Mouse (Mus musculus) heart, embryonic 10.5 days (tissue): ENCODE data around the gene Vps8. TPM values are rescaled to one million over a fixed set of nuclear protein-coding genes. Genes with fewer than 3 reads are reported as not detected.

ENCODE experiments used
- DNase-seq: peaks from one replicate; pipeline ENCODE4 v3.0.0-alpha.2; 2017; ENCODE audit warnings: low spot score
- H3K27ac ChIP-seq: fragments of 300-500 bp; sonication (generic); 2 replicates; pipeline ENCODE4 v1.5.1; 2016; ENCODE audit warnings: mild to moderate bottlenecking
- H3K27me3 ChIP-seq: fragments of 300-500 bp; sonication (generic); 2 replicates; pipeline ENCODE4 v1.6.1; 2016; ENCODE audit warnings: mild to moderate bottlenecking; ENCODE audit not compliant: poor library complexity, insufficient read depth, severe bottlenecking
- H3K36me3 ChIP-seq: fragments of 300-500 bp; sonication (generic); 2 replicates; pipeline ENCODE4 v1.6.1; 2016; ENCODE audit warnings: mild to moderate bottlenecking, moderate library complexity
- H3K4me1 ChIP-seq: fragments of 300-500 bp; sonication (generic); 2 replicates; pipeline ENCODE4 v1.6.1; 2016; ENCODE audit warnings: mild to moderate bottlenecking
- H3K4me3 ChIP-seq: fragments of 300-500 bp; sonication (generic); 2 replicates; pipeline ENCODE4 v1.5.1; 2016; ENCODE audit warnings: mild to moderate bottlenecking, moderate library complexity
- H3K9me3 ChIP-seq: fragments of 300-500 bp; sonication (generic); 2 replicates; pipeline ENCODE4 v1.6.1; 2016; ENCODE audit warnings: mild to moderate bottlenecking, moderate library complexity
- WGBS: fragments of 180-500 bp; shearing (Covaris S2); methylation state at CpG from one replicate; pipeline ENCODE4 v1.1.7; 2016; 5-methylcytosine and 5-hydroxymethylcytosine counted together
- polyA plus RNA-seq: library from polyadenylated mRNA; unstranded; fragments of >200 nt; fragmentation: Nextera tagmentation; extraction: Ambion mirVana; gene quantifications from 2 replicates; pipeline ENCODE4 v1.2.1, GENCODE M21; 2016

Gene Vps8
- polyA plus RNA-seq, 1 experiment from 2014 or later: 20.6 TPM

GRCm38 (mm10) chr16:21496799-21497198, 73.9 kb downstream of the Vps8 start:
- WGBS: 54% methylated on average over 9 of the region's 9 CpGs

GRCm38 (mm10) chr16:21497627-21498026, 74.7 kb downstream of the Vps8 start:
- peak overlapping the region; percentile 87; the same call in 1 of the 2 replicates for H3K27ac ChIP-seq
- H3K9me3 ChIP-seq: no peaks in the 10 kb centered on the region
- H3K27me3 ChIP-seq: no peaks in the 10 kb centered on the region
- no peak overlapping the region for H3K4me3 ChIP-seq
- peaks cover 16% of the 10 kb centered on the region for H3K36me3 ChIP-seq
- H3K4me1 ChIP-seq: peaks cover 32% of the 10 kb centered on the region
- WGBS: 66% methylated on average over 3 of the region's 3 CpGs
- no peak for DNase-seq

More at GRCm38 (mm10) chr16:21496799-21497198, 73.9 kb downstream of the Vps8 start:
- peak overlapping the region; percentile 87; the same call in 1 of the 2 replicates for H3K27ac ChIP-seq
- peaks cover 16% of the 10 kb centered on the region for H3K36me3 ChIP-seq
- H3K9me3 ChIP-seq: no peaks in the 10 kb centered on the region
- DNase-seq: no peak
- H3K4me3 ChIP-seq: no peak overlapping the region
- peaks cover 32% of the 10 kb centered on the region for H3K4me1 ChIP-seq
- H3K27me3 ChIP-seq: no peaks in the 10 kb centered on the region

- peak overlapping the region; percentile 87 for H3K27ac ChIP-seq
- peaks cover 18% of the 10 kb centered on the region for H3K36me3 ChIP-seq
- H3K4me3 ChIP-seq: no peak overlapping the region
- H3K9me3 ChIP-seq: no peaks in the 10 kb centered on the region
- H3K27me3 ChIP-seq: no peaks in the 10 kb centered on the region
- WGBS: 47% methylated on average over 4 of the region's 4 CpGs
- H3K4me1 ChIP-seq: peaks cover 29% of the 10 kb centered on the region
- no peak for DNase-seq
These were observed 76.1 kb downstream of the Vps8 start for GRCm38 (mm10) chr16:21498984-21499383.

GRCm38 (mm10) chr16:21499656-21500055, 76.7 kb downstream of the Vps8 start:
- peak overlapping the region; percentile 87 for H3K27ac ChIP-seq
- H3K4me1 ChIP-seq: peaks cover 29% of the 10 kb centered on the region
- WGBS: 73% methylated on average over 7 of the region's 7 CpGs
- peaks cover 18% of the 10 kb centered on the region for H3K36me3 ChIP-seq
- H3K4me3 ChIP-seq: no peak overlapping the region
- no peaks in the 10 kb centered on the region for H3K9me3 ChIP-seq
- DNase-seq: no peak
- H3K27me3 ChIP-seq: no peaks in the 10 kb centered on the region

GRCm38 (mm10) chr16:21518833-21519232, 95.9 kb downstream of the Vps8 start:
- Histone ChIP-seq H3K27me3 (no peaks in the 10 kb centered on the region), H3K9me3 (no peaks in the 10 kb centered on the region), H3K27ac (no peak overlapping the region), H3K36me3 (peaks cover 3% of the 10 kb centered on the region), H3K4me3 (no peak overlapping the region), H3K4me1 (0 out of 2 replicates have a peak, but pooled peaks cover 7% of the 10 kb centered on the region)
- no peak for DNase-seq
- WGBS: 73% methylated on average over 9 of the region's 9 CpGs

GRCm38 (mm10) chr16:21519785-21520184, 96.9 kb downstream of the Vps8 start:
- H3K36me3 ChIP-seq: no peaks in the 10 kb centered on the region
- no peaks in the 10 kb centered on the region for H3K9me3 ChIP-seq
- no peak overlapping the region for H3K4me3 ChIP-seq
- H3K27ac ChIP-seq: no peak overlapping the region
- no peak for DNase-seq
- no peaks in the 10 kb centered on the region for H3K27me3 ChIP-seq
- 0 out of 2 replicates have a peak, but pooled peaks cover 7% of the 10 kb centered on the region for H3K4me1 ChIP-seq

GRCm38 (mm10) chr16:21523738-21524137, 100.8 kb downstream of the Vps8 start:
- 77% methylated on average over 4 of the region's 4 CpGs for WGBS
- H3K4me1 ChIP-seq: peaks cover 18% of the 10 kb centered on the region
- H3K4me3 ChIP-seq: no peak overlapping the region
- no peaks in the 10 kb centered on the region for H3K9me3 ChIP-seq
- no peak overlapping the region for H3K27ac ChIP-seq
- no peak for DNase-seq
- peaks cover 9% of the 10 kb centered on the region for H3K36me3 ChIP-seq
- no peaks in the 10 kb centered on the region for H3K27me3 ChIP-seq

- DNase-seq: no peak
- Histone ChIP-seq H3K4me3 (no peak overlapping the region), H3K36me3 (peaks cover 9% of the 10 kb centered on the region), H3K27ac (no peak overlapping the region), H3K4me1 (peaks cover 10% of the 10 kb centered on the region), H3K27me3 (no peaks in the 10 kb centered on the region), H3K9me3 (no peaks in the 10 kb centered on the region)
- 94% methylated on average over 1 of the region's 1 CpGs for WGBS
These were observed 102.5 kb downstream of the Vps8 start for GRCm38 (mm10) chr16:21525376-21525775.

- no peaks in the 10 kb centered on the region for H3K27me3 ChIP-seq
- H3K36me3 ChIP-seq: peaks cover 9% of the 10 kb centered on the region
- WGBS: 56% methylated on average over 10 of the region's 10 CpGs
- peak overlapping the region; percentile 65 for H3K27ac ChIP-seq
- DNase-seq: no peak
- no peak overlapping the region for H3K4me3 ChIP-seq
- no peaks in the 10 kb centered on the region for H3K9me3 ChIP-seq
- H3K4me1 ChIP-seq: peaks cover 10% of the 10 kb centered on the region
These were observed 104.5 kb downstream of the Vps8 start for GRCm38 (mm10) chr16:21527271-21528007.

GRCm38 (mm10) chr16:21533503-21533902, 110.6 kb downstream of the Vps8 start:
- Histone ChIP-seq H3K27me3 (no peaks in the 10 kb centered on the region), H3K36me3 (peaks cover 6% of the 10 kb centered on the region; the same call in 1 of the 2 replicates), H3K4me3 (no peak overlapping the region), H3K4me1 (peaks cover 5% of the 10 kb centered on the region; the same call in 1 of the 2 replicates), H3K27ac (no peak overlapping the region), H3K9me3 (no peaks in the 10 kb centered on the region)
- DNase-seq: no peak
- WGBS: 72% methylated on average over 4 of the region's 4 CpGs

GRCm38 (mm10) chr16:21536240-21537005, 113.5 kb downstream of the Vps8 start:
- Histone ChIP-seq H3K27ac (no peak overlapping the region), H3K4me3 (no peak overlapping the region), H3K36me3 (peaks cover 6% of the 10 kb centered on the region; the same call in 1 of the 2 replicates), H3K9me3 (no peaks in the 10 kb centered on the region), H3K27me3 (no peaks in the 10 kb centered on the region), H3K4me1 (peaks cover 12% of the 10 kb centered on the region)
- no peak for DNase-seq
- 74% methylated on average over 7 of the region's 7 CpGs for WGBS

- H3K9me3 ChIP-seq: no peaks in the 10 kb centered on the region
- WGBS: 48% methylated on average over 3 of the region's 3 CpGs
- H3K27ac ChIP-seq: no peak overlapping the region
- peaks cover 6% of the 10 kb centered on the region; the same call in 1 of the 2 replicates for H3K36me3 ChIP-seq
- no peaks in the 10 kb centered on the region for H3K27me3 ChIP-seq
- no peak for DNase-seq
- H3K4me3 ChIP-seq: no peak overlapping the region
- H3K4me1 ChIP-seq: peaks cover 12% of the 10 kb centered on the region
These were observed 114.4 kb downstream of the Vps8 start for GRCm38 (mm10) chr16:21537312-21537711.

GRCm38 (mm10) chr16:21538889-21539288, 116.0 kb downstream of the Vps8 start:
- peaks cover 12% of the 10 kb centered on the region for H3K4me1 ChIP-seq
- H3K27ac ChIP-seq: no peak overlapping the region
- H3K27me3 ChIP-seq: no peaks in the 10 kb centered on the region
- 45% methylated on average over 2 of the region's 2 CpGs for WGBS
- no peak for DNase-seq
- H3K9me3 ChIP-seq: no peaks in the 10 kb centered on the region
- no peak overlapping the region for H3K4me3 ChIP-seq
- H3K36me3 ChIP-seq: peaks cover under 1% of the 10 kb centered on the region; the same call in 1 of the 2 replicates
